Mouse (Mus musculus): ENCODE results near the gene D630023F18Rik. TPM values are rescaled to one million over a fixed set of nuclear protein-coding genes. Genes with fewer than 3 reads are reported as not detected.

D630023F18Rik gene
- polyA plus RNA-seq, 1 experiment from 2014 or later = 0.64 TPM

DNA sequence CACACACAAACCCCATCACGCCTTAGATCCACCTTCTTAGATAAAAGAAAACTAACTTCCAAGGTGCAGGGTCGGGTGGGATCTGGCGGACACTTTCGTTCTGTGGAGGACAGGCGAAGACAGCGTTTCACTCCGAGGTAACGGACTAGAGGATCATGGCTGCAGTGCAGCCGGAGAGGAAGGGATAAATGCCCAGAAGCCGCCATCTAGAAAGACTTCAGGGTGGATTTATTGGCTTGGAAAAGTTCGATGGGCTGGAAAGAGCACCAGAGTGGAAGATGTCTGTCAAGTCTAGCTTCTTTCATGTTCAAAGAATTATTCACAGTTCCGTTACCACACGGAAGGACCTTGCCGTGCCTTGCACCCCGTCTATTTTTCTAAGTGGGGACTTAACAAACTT is 58.8 kb downstream of the D630023F18Rik start:
- no peaks in the 10 kb centered on the region for H3K4me1 ChIP-seq (ENCODE audit: control insufficient read depth, insufficient read depth, low read length)
- no peak overlapping the region for H3K4me2 ChIP-seq (ENCODE audit: low read depth, low read length)
- H3K27me3 ChIP-seq (replicated peaks; ENCODE audit: control insufficient read depth, insufficient read depth, low read length) = no peaks in the 10 kb centered on the region
- WGBS = 83% methylated on average over 15 of the region's 15 CpGs
- DNase-seq (ENCODE audit: low spot score) (no peak), ATAC-seq (ENCODE audit: low read depth) (no peak)
- H3K4me3 ChIP-seq (ENCODE audit: low read depth, low read length) = no peak overlapping the region
- H3K9me3 ChIP-seq (ENCODE audit: control insufficient read depth, low read length) = no peaks in the 10 kb centered on the region
- H3K9ac ChIP-seq (ENCODE audit: low read depth, low read length) = no peak overlapping the region
- no peak overlapping the region for H3K27ac ChIP-seq (replicated peaks; ENCODE audit: low read depth, low read length)
- no peaks in the 10 kb centered on the region for H3K36me3 ChIP-seq (ENCODE audit: control insufficient read depth, insufficient read depth, low read length)

- no peak for ATAC-seq (ENCODE audit: low read depth)
- no peaks in the 10 kb centered on the region for H3K9me3 ChIP-seq (ENCODE audit: control insufficient read depth, low read length)
- no peak within 1 kb of the TSS for H3K4me2 ChIP-seq (ENCODE audit: low read depth, low read length)
- no peaks in the 10 kb centered on the region for H3K27me3 ChIP-seq (replicated peaks; ENCODE audit: control insufficient read depth, insufficient read depth, low read length)
- 88% methylated on average over 8 of the region's 8 CpGs for WGBS
- H3K4me3 ChIP-seq (ENCODE audit: low read depth, low read length) = no peak within 1 kb of the TSS
- no peak for DNase-seq (ENCODE audit: low spot score)
- no peak within 1 kb of the TSS for H3K27ac ChIP-seq (replicated peaks; ENCODE audit: low read depth, low read length)
- H3K4me1 ChIP-seq (ENCODE audit: control insufficient read depth, insufficient read depth, low read length) = no peaks in the 10 kb centered on the region
- no peaks in the 10 kb centered on the region for H3K36me3 ChIP-seq (ENCODE audit: control insufficient read depth, insufficient read depth, low read length)
- H3K9ac ChIP-seq (ENCODE audit: low read depth, low read length) = no peak within 1 kb of the TSS
Measured at GRCm38 (mm10) chr1:65063352-65063751, 59.7 kb downstream of the D630023F18Rik start, which contains the start of gene Crygd. Gene Crygd (minus strand): TSS chr1:65063452.

Other genes starting within 250 kb of the D630023F18Rik start
- gene Plekhm3, start 166.4 kb downstream of the D630023F18Rik start, polyA plus RNA-seq (2014; fragmentation: Nextera tagmentation; extraction: Ambion mirVana) = 5.6 and 6.0 TPM in 2 replicates
- 0.17 and 0.25 TPM in 2 replicates for gene Akr1cl, start 90.5 kb downstream of the D630023F18Rik start, polyA plus RNA-seq (2014; fragmentation: Nextera tagmentation; extraction: Ambion mirVana)
- gene Cryge, start 72.1 kb downstream of the D630023F18Rik start, polyA plus RNA-seq (2014; fragmentation: Nextera tagmentation; extraction: Ambion mirVana) = 0.29 TPM in 1 of 2 replicates, not detected in the other
- gene Crygd, start 59.8 kb downstream of the D630023F18Rik start, polyA plus RNA-seq (2014; fragmentation: Nextera tagmentation; extraction: Ambion mirVana) = not detected in 2 replicates
- gene Crygc, start 49.5 kb downstream of the D630023F18Rik start, polyA plus RNA-seq (2014; fragmentation: Nextera tagmentation; extraction: Ambion mirVana) = 0.37 TPM in 1 of 2 replicates, not detected in the other
- 0.35 TPM in 1 of 2 replicates, not detected in the other for gene Crygb, start 40.9 kb downstream of the D630023F18Rik start, polyA plus RNA-seq (2014; fragmentation: Nextera tagmentation; extraction: Ambion mirVana)
- not detected in 2 replicates for gene Cryga, start 19.8 kb downstream of the D630023F18Rik start, polyA plus RNA-seq (2014; fragmentation: Nextera tagmentation; extraction: Ambion mirVana)
- not detected in 2 replicates for gene Gm28845, start 3.7 kb downstream of the D630023F18Rik start, polyA plus RNA-seq (2014; fragmentation: Nextera tagmentation; extraction: Ambion mirVana)
- 145 and 165 TPM in 2 replicates for gene Idh1, start 63.3 kb upstream of the D630023F18Rik start, polyA plus RNA-seq (2014; fragmentation: Nextera tagmentation; extraction: Ambion mirVana)
- 14.8 and 14.9 TPM in 2 replicates for gene Pikfyve, start 63.5 kb upstream of the D630023F18Rik start, polyA plus RNA-seq (2014; fragmentation: Nextera tagmentation; extraction: Ambion mirVana)
- 0.10 and 0.18 TPM in 2 replicates for gene Pth2r, start 158.8 kb upstream of the D630023F18Rik start, polyA plus RNA-seq (2014; fragmentation: Nextera tagmentation; extraction: Ambion mirVana)

Data from embryonic facial prominence, embryonic 14.5 days (tissue).